Mouse (Mus musculus) small intestine, adult 2 months (tissue): ENCODE results near the gene Ccdc34. TPM values are rescaled to one million over a fixed set of nuclear protein-coding genes. Genes with fewer than 3 reads are reported as not detected.
A peak's percentile ranks its signal among the peaks of the same experiment; 100 is the strongest.

Source experiments
- H3K27ac ChIP-seq: fragments of 200-500 bp; 2 replicates; pipeline ENCODE4 v1.5.1; 2012; ENCODE audit warnings: low read depth, low read length, control low read depth, inconsistent platforms; ENCODE audit not compliant: insufficient read depth
- H3K27me3 ChIP-seq: fragments of 200-500 bp; 2 replicates; pipeline ENCODE4 v1.6.1; 2012; ENCODE audit warnings: mild to moderate bottlenecking, moderate library complexity, low read length, inconsistent platforms; ENCODE audit not compliant: control insufficient read depth, insufficient read depth
- H3K36me3 ChIP-seq: fragments of 200-500 bp; 2 replicates; pipeline ENCODE4 v1.6.1; 2012; ENCODE audit warnings: mild to moderate bottlenecking, low read length, control low read depth, inconsistent platforms; ENCODE audit not compliant: control insufficient read depth, insufficient read depth
- H3K4me1 ChIP-seq: fragments of 200-500 bp; 2 replicates; pipeline ENCODE4 v1.6.1; 2012; ENCODE audit warnings: low read length, inconsistent platforms, mixed read lengths; ENCODE audit not compliant: control insufficient read depth, insufficient read depth, insufficient read length
- H3K4me3 ChIP-seq: fragments of 200-500 bp; 2 replicates; pipeline ENCODE4 v1.5.1; 2012; ENCODE audit warnings: low read depth, mild to moderate bottlenecking, control low read depth, inconsistent platforms, low read length, moderate library complexity
- CTCF ChIP-seq: fragments of 200-500 bp; IDR thresholded peaks from 2 replicates; pipeline ENCODE4 v1.5.1; 2012; ENCODE audit warnings: low read depth, mild to moderate bottlenecking, control low read depth, inconsistent platforms, low read length, moderate library complexity, mixed read lengths; ENCODE audit not compliant: insufficient replicate concordance, insufficient read length; ENCODE audit errors: extremely low read depth
- POLR2A ChIP-seq: fragments of 200-500 bp; IDR thresholded peaks from 2 replicates; pipeline ENCODE4 v1.6.1; 2012; ENCODE audit warnings: low read depth, mild to moderate bottlenecking, control low read depth, inconsistent platforms, low read length, moderate library complexity
- WGBS: fragments of 180-500 bp; shearing (Covaris S2); methylation state at CpG from one replicate; pipeline ENCODE4 v1.1.7; 2018; 5-methylcytosine and 5-hydroxymethylcytosine counted together
- polyA plus RNA-seq: library from polyadenylated mRNA; depleted of rRNA; stranded (reverse); fragments of >200 nt; gene quantifications from 2 replicates; pipeline ENCODE4 v1.2.3, GENCODE M21; 2012

The Ccdc34 gene
- polyA plus RNA-seq, 1 experiment: 10.2 TPM

DNA sequence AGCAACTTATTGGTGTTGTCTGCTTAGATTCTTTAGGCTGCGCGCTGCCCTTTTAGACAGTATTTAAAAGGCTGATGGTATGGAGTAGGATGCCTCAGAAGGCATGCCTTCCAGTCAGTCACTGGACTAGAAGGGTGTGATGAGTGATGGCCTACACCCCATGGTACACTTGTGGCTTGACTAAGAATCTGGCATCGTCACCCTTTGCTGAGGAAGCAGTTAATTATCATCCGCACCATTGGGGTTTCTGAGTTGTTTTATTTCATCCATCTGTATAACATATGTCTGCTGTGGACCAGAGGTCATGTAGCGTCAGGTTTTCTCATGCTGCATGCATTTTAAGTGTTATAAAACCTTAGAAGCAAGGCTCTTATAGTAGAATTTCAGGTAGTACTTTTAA lies 29.7 kb upstream of the Ccdc34 start:
- no peak overlapping the region for H3K4me3 ChIP-seq
- TF ChIP-seq CTCF (no peak), POLR2A (no peak)
- no peaks in the 10 kb centered on the region for H3K27me3 ChIP-seq
- H3K36me3 ChIP-seq: no peaks in the 10 kb centered on the region
- H3K4me1 ChIP-seq: peaks cover 12% of the 10 kb centered on the region
- WGBS: 71% methylated on average over 5 of the region's 5 CpGs
- no peak overlapping the region for H3K27ac ChIP-seq

DNA sequence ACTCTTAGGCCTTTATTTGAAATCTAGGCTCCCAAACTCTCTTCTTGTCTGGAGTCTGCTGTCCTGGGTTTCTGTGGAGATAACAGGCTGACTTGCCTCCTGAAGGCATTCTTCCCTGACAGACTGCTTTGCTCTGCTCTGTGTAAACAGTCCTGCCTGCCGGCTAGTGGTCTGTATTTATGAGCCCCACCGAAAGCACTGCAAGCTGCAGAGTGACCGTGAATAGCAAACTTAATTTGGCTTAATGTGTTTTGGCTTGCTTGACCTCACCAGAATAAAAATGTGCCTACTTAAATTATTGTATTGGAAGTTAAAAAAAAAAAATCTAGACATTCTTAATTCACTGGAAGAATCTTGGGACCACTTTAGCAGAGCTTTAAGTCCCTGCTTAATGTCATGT lies 28.4 kb upstream of the Ccdc34 start:
- no peak for TF ChIP-seq CTCF
- no peak for TF ChIP-seq POLR2A
- no peaks in the 10 kb centered on the region for H3K36me3 ChIP-seq
- peaks cover 12% of the 10 kb centered on the region for H3K4me1 ChIP-seq
- H3K27ac ChIP-seq: no peak overlapping the region
- 37% methylated on average over 3 of the region's 3 CpGs for WGBS
- no peak overlapping the region for H3K4me3 ChIP-seq
- H3K27me3 ChIP-seq: no peaks in the 10 kb centered on the region

DNA sequence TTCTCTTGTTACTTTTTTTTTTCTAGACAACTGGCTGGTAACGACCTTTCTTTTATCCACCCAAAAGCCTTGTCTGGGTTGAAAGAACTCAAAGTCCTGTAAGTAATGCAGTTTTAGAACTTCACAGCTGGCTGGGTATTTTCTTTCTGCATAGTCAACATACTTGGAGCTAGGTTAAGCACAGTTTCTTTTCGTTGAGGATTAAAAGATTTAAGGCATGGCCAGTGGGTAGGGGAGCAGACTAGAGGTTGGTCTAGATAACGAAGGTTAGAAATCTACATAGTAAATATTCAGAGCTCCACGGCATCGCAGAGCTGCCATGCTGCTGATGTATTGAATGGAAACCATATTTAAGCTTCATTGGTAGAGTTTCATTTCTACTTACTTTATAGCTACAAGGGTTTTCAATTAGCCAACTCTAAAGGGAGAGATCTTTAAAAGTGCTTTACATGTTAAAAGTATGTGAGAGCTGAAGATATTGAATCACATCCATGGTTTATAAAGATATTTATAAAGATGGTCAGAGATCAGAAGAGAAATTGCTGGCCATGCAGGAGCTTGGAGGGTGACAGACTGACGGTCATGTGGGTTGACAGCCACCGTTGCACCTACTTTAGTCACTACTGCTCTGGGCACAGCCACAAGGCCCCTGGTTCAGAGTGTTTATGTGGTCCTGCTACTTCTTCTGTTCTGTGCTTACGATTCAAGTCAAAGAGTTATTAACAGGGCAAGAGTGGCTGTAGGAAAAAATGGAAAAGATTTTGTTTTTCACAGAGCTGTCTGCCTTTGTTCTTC lies 27.7 kb upstream of the Ccdc34 start:
- peaks cover 12% of the 10 kb centered on the region for H3K4me1 ChIP-seq
- H3K27ac ChIP-seq: no peak overlapping the region
- no peak overlapping the region for H3K4me3 ChIP-seq
- no peaks in the 10 kb centered on the region for H3K27me3 ChIP-seq
- TF ChIP-seq CTCF (no peak), POLR2A (no peak)
- WGBS: 70% methylated on average over 8 of the region's 8 CpGs
- no peaks in the 10 kb centered on the region for H3K36me3 ChIP-seq

DNA sequence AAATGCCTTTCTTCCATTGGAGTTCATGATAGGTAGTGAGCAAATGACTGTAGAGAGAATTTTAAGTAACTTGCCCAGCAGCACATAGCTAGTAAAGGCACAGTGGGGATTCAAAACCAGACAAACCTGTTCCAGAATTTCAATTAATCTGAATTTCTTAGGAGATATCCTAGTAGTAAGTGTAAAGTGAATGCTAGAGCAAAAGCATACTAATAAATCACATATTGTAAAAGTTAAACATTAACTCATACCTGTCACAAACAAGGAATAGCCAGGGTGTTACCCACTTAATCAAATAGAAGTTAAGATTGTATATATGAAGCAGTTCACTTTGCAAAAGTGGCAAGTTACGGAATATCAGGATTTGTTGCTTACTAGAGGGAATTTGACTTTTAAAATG lies 25.9 kb upstream of the Ccdc34 start:
- Histone ChIP-seq H3K27me3 (no peaks in the 10 kb centered on the region), H3K36me3 (no peaks in the 10 kb centered on the region), H3K4me1 (peaks cover 10% of the 10 kb centered on the region; the same call in 1 of the 2 replicates), H3K27ac (no peak overlapping the region), H3K4me3 (no peak overlapping the region)
- TF ChIP-seq CTCF (no peak), POLR2A (no peak)
- WGBS: 27% methylated on average over 1 of the region's 1 CpGs

DNA sequence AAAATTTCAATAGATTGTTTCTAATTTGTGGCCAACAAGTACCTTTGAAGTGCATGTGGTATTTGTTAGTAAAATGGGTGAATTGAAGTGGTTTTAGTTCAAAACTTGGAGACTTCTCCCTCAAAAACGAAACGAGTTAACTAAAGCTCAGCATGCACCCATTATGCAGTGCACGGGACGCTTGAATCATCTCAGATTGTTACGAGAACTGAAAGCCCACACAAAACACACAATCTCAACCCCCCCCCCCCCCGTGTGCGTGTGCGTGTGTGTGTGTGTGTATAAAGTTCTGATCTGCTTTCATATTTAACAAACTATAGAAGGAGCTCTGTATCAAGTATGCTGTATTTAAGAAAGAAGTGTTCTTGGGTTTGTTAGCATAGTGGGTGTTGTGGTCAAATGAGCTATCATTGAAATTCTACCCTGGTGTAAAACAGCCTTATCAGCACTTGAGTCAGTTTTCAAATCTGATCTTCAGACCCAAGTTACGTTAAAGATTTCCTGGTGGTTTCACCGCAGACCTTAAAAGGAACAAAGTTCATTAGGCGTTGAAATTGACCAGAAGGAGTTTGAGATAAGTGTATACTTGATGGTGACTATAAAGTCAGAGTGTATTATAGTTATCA lies 25.1 kb upstream of the Ccdc34 start:
- no peak overlapping the region for H3K4me3 ChIP-seq
- TF ChIP-seq CTCF (no peak), POLR2A (no peak)
- H3K4me1 ChIP-seq: peaks cover 10% of the 10 kb centered on the region; the same call in 1 of the 2 replicates
- peak overlapping the region; percentile 90 for H3K27ac ChIP-seq
- no peaks in the 10 kb centered on the region for H3K36me3 ChIP-seq
- WGBS: 16% methylated on average over 11 of the region's 11 CpGs
- no peaks in the 10 kb centered on the region for H3K27me3 ChIP-seq

DNA sequence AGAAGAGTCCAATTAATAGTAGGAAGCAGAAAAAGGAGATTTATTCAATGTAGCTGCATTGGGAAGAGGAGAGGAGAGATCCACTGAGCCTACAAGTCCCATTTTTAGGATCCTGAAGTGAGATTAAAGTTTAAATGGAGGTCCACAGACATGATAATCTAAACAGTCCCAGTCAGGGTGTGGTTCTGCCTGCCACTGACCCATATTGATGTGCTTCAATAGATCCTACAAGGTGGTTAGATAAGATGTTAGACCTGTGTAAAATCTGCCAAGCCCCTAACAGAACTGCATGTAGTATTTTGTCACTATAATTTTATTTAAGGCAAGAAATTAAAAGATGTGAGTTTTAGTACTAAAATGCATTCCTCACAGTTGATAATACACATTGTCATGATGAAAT lies 24.2 kb upstream of the Ccdc34 start:
- Histone ChIP-seq H3K36me3 (no peaks in the 10 kb centered on the region), H3K27me3 (no peaks in the 10 kb centered on the region), H3K4me3 (no peak overlapping the region), H3K27ac (no peak overlapping the region), H3K4me1 (peaks cover 10% of the 10 kb centered on the region; the same call in 1 of the 2 replicates)
- no peak for TF ChIP-seq POLR2A
- TF ChIP-seq CTCF: no peak

DNA sequence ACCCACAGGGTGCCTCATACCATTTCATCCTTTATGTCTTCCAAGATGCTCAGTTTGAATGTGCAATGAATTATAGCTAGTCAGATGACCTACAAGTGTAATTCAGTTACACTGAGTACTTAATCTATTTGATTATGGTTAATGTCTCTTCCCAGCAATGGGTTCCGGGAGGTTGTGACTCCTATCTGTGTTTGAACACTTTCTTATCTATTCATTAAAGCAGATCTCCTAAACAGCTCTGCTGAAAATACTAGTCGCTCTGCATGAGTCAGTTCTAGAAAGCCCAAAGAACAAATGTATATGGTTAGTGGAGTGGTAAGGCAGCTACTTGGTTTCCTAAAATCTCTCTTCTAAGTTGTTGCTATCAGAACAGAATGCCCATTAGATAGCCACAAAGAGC lies 22.6 kb upstream of the Ccdc34 start:
- Histone ChIP-seq H3K4me1 (peaks cover 10% of the 10 kb centered on the region; the same call in 1 of the 2 replicates), H3K4me3 (no peak overlapping the region), H3K27ac (0 out of 2 replicates have a peak overlapping the region, but pooled peaks have one; percentile 15), H3K27me3 (no peaks in the 10 kb centered on the region), H3K36me3 (peaks cover 8% of the 10 kb centered on the region)
- 22% methylated on average over 2 of the region's 2 CpGs for WGBS
- TF ChIP-seq POLR2A (no peak), CTCF (no peak)
